ENCODE assay signal across 30 mouse cellular contexts in genomic region chr6:92549246-92549645, GRCm38 (mm10).
A peak's percentile ranks its signal among the peaks of the same experiment; 100 is the strongest.
DNase-seq lines count a peak whose midpoint lies in the region; ATAC-seq and TF ChIP-seq lines count a peak whose summit lies in the region.
"Had no signal": no experiment of that assay in that cellular context is flagged by ENCODE, and none has a peak within 500 bp of the region (broad histone marks: within the 10 kb centered on the region; RNA-seq: fewer than 3 reads in every experiment).

No protein-coding gene starts in this region.

- no peak for TF ChIP-seq CTCF in layer of hippocampus, adult 2 months (conservative IDR thresholded peaks at IDR 0.05)

- H3K4me3 ChIP-seq in layer of hippocampus, adult 2 months = no peak overlapping the region
- H3K4me3 ChIP-seq in hindbrain, embryonic 13.5 days = no peak overlapping the region
- H3K4me3 ChIP-seq: embryonic facial prominence, embryonic 10.5 days; embryonic facial prominence, embryonic 15.5 days; forebrain, embryonic 13.5 days; hindbrain, embryonic 15.5 days; kidney, embryonic 15.5 days; limb, embryonic 13.5 days; megakaryocyte, embryonic 14.5 days; midbrain, embryonic 12.5 days; myocyte; neural tube, embryonic 13.5 days had no signal

- H3K4me1 ChIP-seq in hindbrain, embryonic 13.5 days (replicated peaks) = no peaks in the 10 kb centered on the region
- H3K4me1 ChIP-seq: embryonic facial prominence, embryonic 15.5 days; forebrain, embryonic 13.5 days; kidney, embryonic 15.5 days; megakaryocyte, embryonic 14.5 days; midbrain, embryonic 12.5 days had no signal

- H3K9ac ChIP-seq in hindbrain, embryonic 13.5 days = no peak overlapping the region
- H3K9ac ChIP-seq: embryonic facial prominence, embryonic 15.5 days; forebrain, embryonic 13.5 days; hindbrain, embryonic 15.5 days; kidney, embryonic 15.5 days; limb, embryonic 13.5 days; midbrain, embryonic 12.5 days; neural tube, embryonic 13.5 days had no signal

- no peaks in the 10 kb centered on the region for H3K36me3 ChIP-seq in hindbrain, embryonic 13.5 days
- H3K36me3 ChIP-seq: embryonic facial prominence, embryonic 10.5 days; embryonic facial prominence, embryonic 15.5 days; hindbrain, embryonic 15.5 days; kidney, embryonic 15.5 days; limb, embryonic 13.5 days; midbrain, embryonic 12.5 days; neural tube, embryonic 13.5 days had no signal

- WGBS in hindbrain, embryonic 13.5 days = 89% methylated on average over 8 of the region's 8 CpGs

- peak overlapping the region; percentile 57 for H3K27ac ChIP-seq in layer of hippocampus, adult 2 months
- no peak overlapping the region for H3K27ac ChIP-seq in hindbrain, embryonic 13.5 days
- H3K27ac ChIP-seq: embryonic facial prominence, embryonic 10.5 days; embryonic facial prominence, embryonic 15.5 days; forebrain, embryonic 13.5 days; hindbrain, embryonic 15.5 days; kidney, embryonic 15.5 days; limb, embryonic 13.5 days; midbrain, embryonic 12.5 days; neural tube, embryonic 13.5 days had no signal

- ATAC-seq in hindbrain, embryonic 13.5 days (ENCODE audit: low FRiP score) = no peak
- ATAC-seq: forebrain, embryonic 13.5 days; Patski had no signal

- no peaks in the 10 kb centered on the region for H3K27me3 ChIP-seq in hindbrain, embryonic 13.5 days
- H3K27me3 ChIP-seq: embryonic facial prominence, embryonic 15.5 days; forebrain, embryonic 13.5 days; hindbrain, embryonic 15.5 days; kidney, embryonic 15.5 days; limb, embryonic 13.5 days; megakaryocyte, embryonic 14.5 days; midbrain, embryonic 12.5 days; neural tube, embryonic 13.5 days; Patski had no signal

- H3K4me2 ChIP-seq in hindbrain, embryonic 13.5 days = no peak overlapping the region
- H3K4me2 ChIP-seq: embryonic facial prominence, embryonic 15.5 days; forebrain, embryonic 13.5 days; heart, embryonic 11.5 days; hindbrain, embryonic 15.5 days; kidney, embryonic 15.5 days; limb, embryonic 13.5 days; liver, embryonic 11.5 days; midbrain, embryonic 12.5 days; neural tube, embryonic 13.5 days had no signal

- DNase-seq in layer of hippocampus, adult 11-12 months (ENCODE audit: low spot score) = peak; percentile 69
- no peak for DNase-seq in layer of hippocampus, adult 9-10 months (ENCODE audit: low spot score)
- peak; percentile 63 to 64 for DNase-seq in layer of hippocampus, adult 2 months (ENCODE audit: low spot score in 2 of 2)
- peak; percentile 40 to 52 for DNase-seq in layer of hippocampus, postnatal 36 days
- peak; percentile 44 for DNase-seq in right cerebral cortex, postnatal 25 days
- DNase-seq in cerebellum, adult 9-10 months = no peak
- no peak for DNase-seq in neural tube, embryonic 10.5 days (ENCODE audit: extremely low spot score, low spot score)
- DNase-seq: adrenal gland, postnatal 10 days; cerebellum, adult 11-12 months; cerebellum, postnatal 14 days; gastrocnemius, postnatal 25 days; heart, adult 11 months; heart, postnatal 4 days; kidney, adult 18-20 months; kidney, postnatal 25 days; lung, postnatal 36 days had no signal

- H3K9me3 ChIP-seq in hindbrain, embryonic 13.5 days = no peaks in the 10 kb centered on the region
- H3K9me3 ChIP-seq: embryonic facial prominence, embryonic 10.5 days; embryonic facial prominence, embryonic 15.5 days; forebrain, embryonic 13.5 days; hindbrain, embryonic 15.5 days; kidney, embryonic 15.5 days; midbrain, embryonic 12.5 days; neural tube, embryonic 13.5 days had no signal

Comparison
In these comparisons a context has a peak if more than half of its experiments do, and no peak if none do; other contexts are left out.
1. DNase-seq: peak in layer of hippocampus, adult 11-12 months (single experiment), layer of hippocampus, adult 2 months (2 of 2), layer of hippocampus, postnatal 36 days (2 of 2) and right cerebral cortex, postnatal 25 days (single experiment); none in layer of hippocampus, adult 9-10 months (single experiment), cerebellum, adult 9-10 months (single experiment) and neural tube, embryonic 10.5 days (single experiment).